Mouse (Mus musculus) megakaryocyte-erythroid progenitor cell, adult 5-6 weeks (primary cell): ENCODE data around the gene Thsd4. TPM values are rescaled to one million over a fixed set of nuclear protein-coding genes. Genes with fewer than 3 reads are reported as not detected.

Source experiments
- ATAC-seq: replicated peaks from 2 replicates; pipeline ENCODE4 v1.8.0; 2016; ENCODE audit warnings: mild to moderate bottlenecking, inconsistent platforms; ENCODE audit not compliant: severe bottlenecking, poor library complexity, low FRiP score, low TSS enrichment
- total RNA-seq, 2 experiments: library from RNA; stranded (forward) in 1 of 2; stranded (reverse) in 1 of 2; fragments of 200-1000, 215-1000 nt in 1 of 2; fragments of >200 nt in 1 of 2; fragmentation: Nextera tagmentation in 1 of 2; gene quantifications; 2 replicates each; pipeline ENCODE4 v1.2.3; 2014 to 2017

Gene Thsd4
- total RNA-seq, 2 experiments from 2014 or later: 1.3 TPM; not detected in 1

DNA sequence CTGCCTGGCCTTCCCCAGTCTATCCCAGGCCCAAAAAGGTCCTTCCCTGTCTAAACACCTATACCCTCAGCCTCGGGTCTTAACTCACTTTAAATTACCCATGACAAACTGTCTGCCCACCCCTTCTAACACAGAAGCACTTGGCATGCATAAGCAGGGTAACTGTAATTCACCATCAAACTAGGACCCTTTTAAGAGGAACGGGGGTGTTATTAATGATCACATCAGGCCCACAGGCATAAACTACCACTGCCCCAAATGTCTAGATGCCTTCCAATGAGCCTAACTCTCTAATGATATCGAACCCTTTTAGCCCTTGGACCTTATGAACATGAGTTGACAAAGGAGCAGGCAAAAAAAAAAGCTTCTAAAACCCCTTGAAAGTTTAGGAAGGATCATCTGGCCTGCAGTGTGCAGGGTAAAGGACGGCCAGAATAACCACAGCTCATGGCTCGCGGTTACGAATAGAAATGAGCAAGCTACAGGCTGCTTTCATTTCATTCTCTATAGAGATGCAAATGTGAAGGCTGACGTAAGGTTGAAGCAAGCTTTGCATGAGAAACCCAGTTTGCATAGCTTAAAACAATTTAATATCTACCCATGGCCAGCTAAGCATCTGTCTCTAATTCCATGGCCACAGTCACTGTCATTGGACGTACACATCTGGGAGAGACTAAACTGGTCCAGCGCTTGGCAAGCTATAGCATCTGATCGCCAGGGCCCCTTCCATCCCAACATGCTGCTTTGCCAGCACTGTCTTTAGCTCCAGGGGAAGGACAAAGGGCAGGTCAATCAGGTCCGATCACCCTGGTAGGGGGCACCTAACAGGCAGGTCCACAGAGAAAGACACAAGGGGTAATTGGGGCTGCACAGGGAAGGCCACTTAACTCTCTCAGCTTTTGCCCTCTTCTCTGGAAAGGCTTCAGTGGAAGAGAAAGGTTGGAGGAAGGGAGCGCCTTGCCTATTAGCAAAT is 61.5 kb downstream of the Thsd4 start:
- ATAC-seq: no peak

DNA sequence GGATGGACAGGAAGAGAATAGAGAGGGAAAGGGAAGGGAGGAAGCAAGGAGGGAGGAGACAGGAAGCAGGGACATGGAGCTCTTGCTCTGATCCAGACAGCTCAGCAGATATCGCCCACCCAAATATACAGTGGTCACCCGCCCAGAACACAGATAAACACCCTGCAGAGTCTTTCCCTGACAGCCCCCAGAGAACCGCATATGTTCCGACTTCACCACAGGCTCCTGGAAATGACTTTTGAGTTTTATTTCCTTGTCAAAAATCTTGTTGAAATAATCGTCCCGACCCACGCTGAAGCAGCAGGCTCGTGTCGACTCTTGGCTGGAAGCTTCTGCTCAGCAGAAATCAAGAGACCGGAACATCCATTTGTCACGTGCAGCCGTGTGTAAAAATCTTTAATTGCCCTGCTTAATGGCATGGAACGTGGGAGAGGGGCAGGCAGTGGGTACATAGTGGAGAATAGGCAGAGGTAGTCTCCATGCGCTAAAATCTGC is 63.3 kb downstream of the Thsd4 start:
- ATAC-seq: no peak

DNA sequence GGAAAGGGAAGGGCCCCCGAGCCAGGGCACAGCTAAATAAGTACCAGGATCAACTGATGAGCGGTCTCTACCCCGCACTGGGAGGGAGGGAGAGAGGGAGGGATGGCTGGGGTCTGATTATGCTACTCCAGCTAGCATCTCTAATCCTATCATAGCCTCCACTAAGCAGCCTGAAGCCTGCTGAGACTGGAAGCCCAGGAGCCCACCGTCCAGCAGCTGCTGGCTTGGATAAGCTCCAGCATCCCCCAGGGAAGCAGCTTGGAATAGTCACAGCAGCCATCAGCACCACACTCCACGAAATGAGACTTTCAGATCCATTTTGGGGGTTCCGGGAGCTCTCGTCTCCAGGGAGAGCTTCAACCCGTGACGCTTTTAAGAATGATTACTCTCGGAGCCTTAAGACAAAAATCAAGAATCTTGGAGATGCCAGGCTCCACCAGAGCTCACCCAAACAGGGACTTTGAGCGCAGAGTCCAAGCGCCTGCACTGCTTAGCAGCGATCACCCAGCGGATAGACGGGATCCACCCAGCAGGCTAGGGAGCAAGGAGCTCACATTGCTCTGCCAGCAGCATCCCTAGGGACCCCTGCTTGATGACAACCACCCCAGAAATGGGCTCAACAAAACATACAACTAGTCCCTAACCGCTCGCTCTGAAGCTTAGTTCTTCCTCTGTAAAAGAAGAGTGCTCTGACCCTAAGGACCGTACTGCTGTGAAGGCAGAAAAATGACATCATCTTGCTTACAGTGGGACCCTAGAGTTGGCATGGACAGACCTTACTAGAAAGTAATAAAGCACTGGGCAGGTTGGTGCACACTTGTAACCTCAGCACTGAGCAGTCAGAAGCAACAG is 64.3 kb downstream of the Thsd4 start:
- ATAC-seq: no peak

DNA sequence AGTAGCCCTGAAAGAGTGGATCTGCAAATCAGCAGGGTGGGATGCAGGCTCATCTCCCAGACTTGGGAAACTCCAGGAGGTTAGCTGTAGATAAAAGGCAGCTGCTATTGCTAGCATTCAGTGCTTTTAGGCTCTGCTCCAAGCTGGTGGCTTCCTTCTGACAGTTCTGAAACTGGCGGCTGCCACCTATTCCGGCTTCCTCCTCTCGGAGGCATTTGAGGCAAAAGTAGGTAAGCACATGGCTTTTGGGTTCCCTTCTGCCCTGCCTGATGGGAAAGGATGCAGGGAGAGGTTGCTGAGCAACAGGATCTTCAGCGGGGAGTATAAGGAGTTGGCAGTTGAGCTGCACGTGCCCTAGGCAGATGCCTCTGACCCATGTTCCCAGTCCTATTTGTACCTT is 65.2 kb downstream of the Thsd4 start:
- no peak for ATAC-seq

DNA sequence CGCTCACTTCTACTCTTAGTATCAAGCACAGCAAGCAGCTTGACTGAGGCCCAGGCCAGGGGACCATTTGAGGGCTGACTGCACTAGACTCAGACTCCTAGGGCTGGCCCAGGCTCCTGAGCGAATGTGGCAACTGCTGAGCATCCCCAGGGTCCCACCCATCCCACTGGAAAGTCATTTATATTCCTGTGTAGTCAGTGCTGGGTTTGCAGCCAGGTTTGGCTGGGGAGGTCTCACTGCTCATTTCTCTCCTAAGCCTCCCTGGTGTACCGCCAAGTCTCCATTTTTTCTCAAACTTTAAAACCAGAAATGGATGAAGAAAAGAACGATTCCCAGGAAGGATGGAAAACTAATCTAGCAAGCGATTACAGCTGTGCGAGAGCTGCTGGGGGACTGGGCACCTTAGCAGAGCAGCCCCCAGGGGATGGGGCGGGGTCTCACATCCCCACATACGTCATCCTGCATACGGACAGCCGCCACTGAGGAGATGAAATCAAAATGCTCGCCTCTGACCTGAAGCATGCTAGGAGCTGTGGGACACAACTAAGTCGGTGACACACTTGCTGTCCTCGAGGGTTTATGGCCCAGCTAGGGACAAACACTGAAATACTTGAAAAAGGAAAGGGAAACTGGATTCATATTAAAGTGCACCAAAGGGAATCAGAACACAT is 67.3 kb downstream of the Thsd4 start:
- ATAC-seq: no peak

DNA sequence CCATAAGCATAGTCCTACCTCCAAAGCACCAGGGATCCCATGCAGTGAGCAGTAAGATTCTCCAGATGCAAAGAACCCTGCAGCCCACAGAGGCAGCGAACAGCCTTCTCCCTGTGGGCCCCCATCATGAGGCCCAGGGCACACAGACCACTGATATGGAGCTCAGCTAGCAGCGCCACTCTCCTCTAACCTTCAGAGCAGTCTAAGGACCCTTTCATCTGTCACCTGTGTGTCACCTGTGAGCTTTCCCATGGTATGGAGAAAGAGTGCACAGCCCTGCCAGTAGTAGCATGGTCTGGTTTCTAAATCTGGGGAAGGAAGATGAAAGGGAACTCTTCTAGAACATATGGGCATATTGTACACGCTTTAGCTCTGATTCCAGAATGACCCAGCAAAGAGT is 72.3 kb downstream of the Thsd4 start:
- ATAC-seq: no peak

DNA sequence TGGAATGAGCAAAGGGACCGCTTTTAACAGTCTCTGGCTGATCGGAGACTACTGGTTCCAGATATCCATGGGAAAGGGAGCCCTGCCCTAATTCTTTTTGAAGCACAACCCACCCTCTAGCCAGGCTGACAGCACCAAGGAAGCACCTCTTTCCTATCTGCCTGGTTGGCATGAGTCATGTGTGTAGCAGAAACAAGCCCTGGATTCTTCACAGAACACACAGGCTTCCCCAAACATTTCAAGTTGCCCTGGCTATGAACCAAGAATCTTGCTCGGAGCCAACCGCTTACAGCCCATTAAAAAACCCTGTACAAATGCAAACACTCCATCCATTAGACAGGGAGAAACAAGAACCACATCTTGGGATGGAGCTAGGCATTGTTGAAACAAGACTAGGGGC is 76.0 kb downstream of the Thsd4 start:
- ATAC-seq: no peak

DNA sequence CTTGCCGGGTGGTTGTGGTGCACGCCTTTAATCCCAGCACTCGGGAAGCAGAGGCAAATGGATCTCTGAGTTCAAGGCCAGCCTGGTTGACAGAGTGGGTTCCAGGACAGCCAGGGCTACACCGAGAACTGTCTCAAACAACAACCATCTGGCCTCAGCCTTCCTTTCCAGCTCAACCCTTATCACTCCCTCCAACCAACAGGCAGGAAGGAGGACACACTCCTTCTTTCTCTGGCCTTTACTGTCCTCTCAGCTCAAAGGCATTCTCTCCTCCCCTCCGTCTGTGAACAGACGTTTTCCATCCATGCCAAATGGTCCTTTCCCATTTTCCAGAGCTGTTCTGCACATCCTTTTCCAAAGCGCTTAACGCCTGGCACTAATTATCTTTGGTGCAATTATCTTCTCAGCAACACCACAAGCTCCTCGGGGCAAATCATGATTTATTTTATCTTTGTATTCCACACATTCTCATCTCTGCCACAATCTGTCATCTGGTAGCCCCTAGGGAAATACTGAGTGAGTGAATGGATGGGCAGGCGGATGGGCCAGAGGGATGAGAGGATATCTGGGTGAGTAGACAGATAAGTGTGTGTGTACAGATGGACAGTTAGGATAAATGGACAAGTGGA is 80.5 kb downstream of the Thsd4 start:
- ATAC-seq: no peak

DNA sequence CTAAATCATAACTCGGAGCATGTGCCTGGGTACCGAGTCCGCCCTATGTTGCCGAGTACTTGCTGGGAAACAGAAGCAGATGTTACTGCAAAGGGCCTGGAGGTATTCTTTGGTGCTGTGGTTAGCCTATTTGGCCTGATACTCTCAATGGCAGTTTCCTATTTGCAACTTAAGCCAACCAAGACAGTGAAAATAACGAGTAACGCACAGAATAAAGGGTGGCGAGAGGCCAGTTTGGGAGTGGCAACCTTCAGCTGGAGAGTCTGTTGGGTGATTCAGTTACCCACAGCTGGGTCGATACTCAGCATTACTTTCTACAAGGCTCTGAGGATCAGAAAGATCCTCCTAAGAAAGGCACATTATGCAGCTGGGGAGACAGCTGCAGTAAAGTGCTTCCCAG is 81.3 kb downstream of the Thsd4 start:
- no peak for ATAC-seq

DNA sequence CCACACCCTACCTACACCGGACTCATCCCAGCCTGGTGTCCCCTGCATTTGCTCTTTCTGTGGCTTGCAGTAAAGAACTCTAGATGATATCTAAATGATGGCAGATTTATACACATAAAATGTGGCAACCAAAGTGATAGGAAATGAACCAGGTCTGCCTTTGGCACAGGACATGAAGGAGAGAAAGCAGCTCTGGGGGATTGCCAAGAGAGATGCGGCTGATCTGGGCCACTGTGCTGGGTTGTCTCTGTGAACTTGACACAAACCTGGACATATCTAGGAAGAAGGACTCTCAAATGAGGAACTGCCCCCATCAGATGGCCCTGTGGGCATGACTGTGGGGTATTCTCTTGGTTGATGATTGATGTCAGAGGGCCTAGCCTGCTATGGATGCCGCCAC is 85.6 kb downstream of the Thsd4 start:
- ATAC-seq: no peak

DNA sequence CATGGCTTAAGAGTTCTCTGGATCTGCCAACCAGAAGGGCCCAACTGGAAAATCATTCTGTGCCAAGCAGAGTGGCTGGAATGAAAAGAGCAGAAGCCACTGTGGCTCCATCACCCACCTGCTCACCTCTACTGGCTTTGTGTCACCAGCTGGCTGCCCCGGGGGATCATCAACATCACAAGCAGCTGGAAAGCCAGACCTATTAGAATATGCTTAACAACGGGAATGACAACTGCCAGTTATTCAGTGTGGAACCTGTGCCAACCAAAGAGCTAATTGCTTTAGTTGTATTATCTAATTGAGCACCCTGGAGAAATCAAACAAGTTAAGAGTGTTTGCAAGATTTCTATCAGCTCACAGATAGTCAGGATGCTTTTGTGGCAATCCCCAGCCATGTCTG is 87.8 kb downstream of the Thsd4 start:
- ATAC-seq: no peak

DNA sequence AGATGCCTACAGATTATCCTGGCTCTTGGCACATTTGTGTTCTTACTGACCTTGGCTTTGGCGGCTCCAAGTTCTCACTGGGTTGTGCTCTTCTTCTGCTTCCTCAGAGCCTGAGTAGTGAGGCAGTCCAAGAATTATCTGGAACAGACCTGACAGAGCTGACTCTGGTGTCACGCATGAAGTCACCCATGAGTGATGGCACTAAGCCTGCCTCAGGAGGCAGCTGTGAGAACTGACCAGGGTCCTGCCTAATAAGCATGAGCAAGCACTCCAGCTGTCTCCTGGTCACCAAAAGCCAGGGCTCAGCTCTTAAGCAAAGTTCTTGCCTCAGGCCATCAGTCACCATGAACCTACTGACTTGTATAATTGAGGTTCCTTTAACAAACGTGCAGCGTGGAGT is 89.9 kb downstream of the Thsd4 start:
- ATAC-seq: no peak

DNA sequence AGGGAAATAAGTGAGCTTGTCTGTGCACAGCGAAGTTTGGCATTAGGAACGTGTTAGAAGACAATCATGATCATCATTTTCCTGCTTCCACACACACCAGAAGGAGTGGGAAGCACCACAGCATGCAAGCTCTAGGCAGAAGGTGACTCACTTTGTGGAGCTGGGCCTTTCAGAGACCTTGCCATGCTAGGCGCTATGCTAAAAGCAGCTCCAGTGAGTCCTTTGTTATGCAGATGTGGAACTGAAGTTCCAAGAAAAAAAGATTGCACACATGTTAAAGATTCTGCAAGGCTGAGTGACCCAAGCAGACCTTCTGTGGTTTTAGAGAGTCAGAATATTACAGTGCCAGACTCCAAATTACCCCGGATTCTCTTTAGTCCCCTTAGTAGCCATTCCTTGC is 91.8 kb downstream of the Thsd4 start:
- no peak for ATAC-seq

DNA sequence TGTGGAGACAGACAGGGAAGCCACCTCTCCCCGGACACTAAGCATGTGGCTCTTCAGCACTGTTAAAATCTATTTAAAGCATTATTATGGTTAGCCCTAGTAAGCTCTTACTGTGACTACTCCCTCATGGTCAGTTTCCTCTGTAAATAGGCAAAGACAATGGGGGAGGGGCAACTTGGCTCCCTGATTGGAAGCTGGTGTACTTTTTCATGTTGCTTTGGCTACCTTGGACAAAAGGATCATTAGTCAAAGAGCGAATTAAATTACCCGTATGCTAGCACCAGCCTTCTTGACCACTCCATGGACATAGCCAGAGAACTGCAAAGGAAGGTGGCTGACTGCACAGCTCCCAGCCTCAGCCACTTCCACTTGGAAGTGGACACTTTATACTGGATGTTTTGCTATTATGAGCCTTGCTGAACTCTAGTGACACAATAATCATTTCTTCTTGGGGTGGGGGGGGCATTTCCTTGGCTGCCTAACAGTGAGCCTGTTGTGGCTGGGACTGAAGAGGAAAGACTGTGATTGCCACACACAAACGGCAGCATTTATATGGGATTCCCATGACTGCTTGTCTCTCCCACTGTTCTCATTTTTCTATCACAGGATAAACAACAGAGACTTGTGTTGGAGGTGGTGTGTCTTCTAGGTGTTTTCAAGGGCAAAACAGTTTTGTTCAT is 107.6 kb downstream of the Thsd4 start:
- no peak for ATAC-seq

DNA sequence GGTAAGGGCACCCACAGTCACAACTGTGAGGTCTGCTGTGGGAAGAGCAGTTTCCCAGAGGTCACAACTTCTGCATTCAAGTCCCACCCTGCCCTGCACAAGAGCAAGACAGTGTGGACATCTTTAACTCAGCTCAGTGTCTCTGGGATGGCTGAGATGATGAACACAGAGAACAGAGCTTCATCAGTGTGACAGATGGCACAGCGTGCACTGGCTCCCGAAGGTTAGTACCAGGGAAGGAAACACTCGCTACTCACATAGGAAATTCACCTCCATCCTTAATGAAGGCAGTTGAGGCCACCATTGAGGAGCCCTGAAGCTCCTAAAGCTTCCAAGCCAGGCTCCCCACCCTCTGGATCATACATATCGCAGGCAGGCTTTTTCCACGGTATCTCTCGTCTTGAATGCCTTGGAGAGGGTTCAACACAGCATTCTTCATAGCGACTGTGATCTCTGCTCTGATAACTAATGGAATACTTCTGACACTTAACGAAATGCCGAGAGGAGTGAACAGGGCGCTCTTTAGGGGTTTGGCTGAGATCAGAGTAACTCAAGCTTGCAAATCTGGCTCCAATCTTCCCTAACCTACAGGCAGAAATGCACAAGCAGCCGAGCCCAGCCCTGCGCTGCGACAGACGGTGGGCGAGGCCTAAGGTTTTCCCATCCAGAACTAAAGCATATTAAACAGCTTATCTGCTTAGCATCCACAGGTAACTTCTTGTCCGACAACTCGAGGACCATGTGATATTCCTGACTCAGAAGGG is 110.8 kb downstream of the Thsd4 start:
- ATAC-seq: no peak

DNA sequence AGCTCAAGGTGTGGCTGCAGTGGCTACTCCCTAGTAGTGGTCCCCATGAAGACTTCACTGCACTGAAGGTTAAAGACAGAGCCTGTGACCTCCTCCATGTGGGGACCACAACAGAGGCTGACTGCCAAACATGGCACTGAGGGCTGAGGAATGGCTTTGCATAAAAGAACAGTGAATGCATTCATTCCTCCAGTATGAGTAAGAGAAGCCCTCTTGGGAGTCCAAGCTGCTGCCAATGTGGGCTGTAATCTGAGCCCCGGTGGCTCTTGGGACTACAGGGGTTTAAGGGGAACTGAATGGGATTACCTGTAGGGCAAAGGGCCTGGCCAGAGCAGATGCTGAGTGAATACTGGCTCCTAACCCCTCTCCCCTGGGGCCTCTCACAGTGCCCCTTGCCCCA is 114.5 kb downstream of the Thsd4 start:
- no peak for ATAC-seq

DNA sequence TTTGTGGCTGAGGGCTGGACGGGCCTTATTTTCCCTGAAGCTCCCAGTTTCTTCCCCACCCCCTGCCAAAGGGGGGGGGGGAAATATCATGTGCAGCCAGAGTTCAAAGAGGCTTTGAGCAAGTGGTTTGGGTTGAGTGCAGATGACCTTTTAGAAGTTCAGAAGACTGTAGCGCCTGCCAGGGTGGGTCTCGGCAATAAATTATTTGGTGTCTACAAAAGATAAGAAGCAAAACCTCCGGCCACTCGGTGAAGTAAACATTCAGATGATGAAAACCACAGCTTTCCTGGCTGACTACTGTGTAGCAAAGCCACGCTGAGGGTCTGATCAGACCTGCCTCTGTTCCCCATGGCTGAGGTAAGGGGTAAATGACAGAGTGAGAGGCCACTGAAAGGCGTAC is 116.1 kb downstream of the Thsd4 start:
- ATAC-seq: 0 out of 2 replicates have a peak, but pooled peaks have one; percentile 8

DNA sequence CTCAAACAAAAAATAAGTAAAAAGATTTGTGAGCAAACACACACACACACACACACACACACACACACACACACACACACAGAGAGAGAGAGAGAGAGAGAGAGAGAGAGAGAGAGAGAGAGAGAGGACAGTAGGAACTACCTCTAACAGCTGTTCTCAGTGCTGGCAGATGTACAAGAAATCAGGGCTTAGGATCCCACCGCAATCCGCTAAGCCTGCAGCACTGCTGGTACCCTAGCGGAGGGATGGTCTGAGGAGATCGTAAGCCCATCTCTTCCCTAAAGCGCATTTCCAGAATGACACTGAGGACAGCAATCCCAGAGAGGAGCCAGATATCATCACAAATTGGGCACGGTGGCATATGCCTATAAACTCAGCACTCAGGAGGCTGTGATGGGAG is 119.2 kb downstream of the Thsd4 start:
- no peak for ATAC-seq
